Mouse (Mus musculus) Patski (cell line): ENCODE measurements around the gene Agps. TPM values are rescaled to one million over a fixed set of nuclear protein-coding genes. Genes with fewer than 3 reads are reported as not detected.
"Not testable (repeated sequence)": the region's sequence is repeated elsewhere in the genome, so short reads cannot be mapped to it uniquely, and the experiment has no call there.

Source experiments
- ATAC-seq: fragments of 100-300 bp; one replicate; pipeline ENCODE4 v1.8.0; 2021
- CTCF ChIA-PET: fragments of 350-600 bp; sonication (Branson Sonifier 250); formaldehyde crosslinking; loops from one replicate; lab custom pipeline; 2022; ENCODE audit warnings: inconsistent platforms; lab: Charles Lee
- POLR2A ChIA-PET: fragments of 350-600 bp; sonication (Branson Sonifier 250); formaldehyde crosslinking; loops from one replicate; lab custom pipeline; 2022; ENCODE audit warnings: antibody characterized with exemption, inconsistent platforms; lab: Charles Lee
- DNase-seq: peaks from one replicate; pipeline ENCODE4 v3.0.0-alpha.2; 2011; ENCODE audit warnings: low read depth, low spot score
- H3K27me3 ChIP-seq: fragments of 371-371 bp; one replicate; pipeline ENCODE4 v1.5.1; 2021
- CTCF ChIP-seq: fragments of 100-300 bp; IDR thresholded peaks from one replicate; pipeline ENCODE4 v1.5.1; 2021
- in situ Hi-C: fragments of 300-500 bp; cut with MboI; formaldehyde crosslinking; loops from 3 replicates; pipeline ENCODE4 v1.11.1; 2018; ENCODE audit warnings: low pct_unique_long_range_greater_than_20kb, mixed read lengths
- polyA plus RNA-seq: library from polyadenylated mRNA; unstranded; gene quantifications from one replicate; pipeline ENCODE4 v1.2.3, GENCODE M21; 2021

Agps gene
- polyA plus RNA-seq, 1 experiment from 2014 or later = 37.0 TPM

DNA sequence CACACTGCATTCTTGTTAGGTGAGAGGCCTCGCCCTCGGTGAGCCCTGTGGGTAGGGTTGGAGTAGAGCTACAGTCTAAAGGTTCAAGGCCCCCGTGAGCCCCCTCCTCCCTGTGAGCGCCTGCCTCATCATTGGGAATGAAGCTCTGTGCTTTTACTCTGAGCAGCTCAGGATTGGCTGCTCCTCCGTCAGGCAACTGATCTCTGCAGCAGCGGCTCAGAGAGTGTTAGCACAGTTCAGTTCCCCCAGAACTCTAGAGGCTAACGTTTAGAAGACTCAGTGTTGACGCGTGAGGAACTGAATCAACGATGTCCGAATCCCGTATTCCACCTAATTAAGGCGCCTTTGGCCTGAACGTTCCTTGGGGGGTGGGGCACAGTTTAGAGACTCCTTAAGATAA, 123.7 kb downstream of the Agps start:
- peaks cover 25% of the 10 kb centered on the region for H3K27me3 ChIP-seq
- ATAC-seq (no peak), DNase-seq (no peak)
- in situ Hi-C loops = no loop called here
- CTCF ChIA-PET = no interaction called here
- TF ChIP-seq CTCF = no peak
- POLR2A ChIA-PET = no interaction called here

DNA sequence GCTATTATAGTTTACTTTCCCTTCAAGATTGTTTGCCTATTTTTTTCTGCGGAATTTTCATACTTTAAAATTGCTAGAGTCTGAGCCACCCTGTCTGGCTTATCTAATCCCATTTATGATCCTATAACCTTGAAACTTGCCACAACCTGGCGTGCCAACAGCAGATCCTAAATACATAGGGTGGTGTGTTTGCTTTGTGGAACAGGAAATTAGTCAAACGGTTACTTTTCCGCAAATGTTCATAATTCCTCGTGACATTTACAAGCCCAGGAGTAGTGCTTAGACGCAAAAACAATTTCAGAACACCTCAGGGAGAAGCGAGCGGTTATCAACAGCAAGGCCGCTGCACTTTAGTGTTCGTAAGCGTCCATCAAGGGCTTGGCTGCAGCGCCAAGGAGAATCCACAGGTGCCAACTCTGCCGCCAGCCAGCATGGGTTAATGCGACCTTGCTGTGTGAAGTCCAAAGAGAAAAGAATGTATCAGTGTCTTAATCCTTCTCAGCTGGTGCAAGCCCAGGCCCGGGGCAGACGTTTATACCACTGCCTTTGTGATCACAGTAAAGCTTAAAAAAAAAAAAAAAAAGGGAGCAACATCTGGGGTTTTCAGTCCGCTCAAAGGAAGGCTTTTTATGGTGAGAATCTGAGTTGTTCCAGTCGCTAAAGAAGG, 127.3 kb downstream of the Agps start:
- no peak for TF ChIP-seq CTCF
- in situ Hi-C loops = no loop called here
- DNase-seq = no peak
- ChIA-PET POLR2A (no interaction called here), CTCF (no interaction called here)
- ATAC-seq = no peak
- peaks cover 20% of the 10 kb centered on the region for H3K27me3 ChIP-seq

DNA sequence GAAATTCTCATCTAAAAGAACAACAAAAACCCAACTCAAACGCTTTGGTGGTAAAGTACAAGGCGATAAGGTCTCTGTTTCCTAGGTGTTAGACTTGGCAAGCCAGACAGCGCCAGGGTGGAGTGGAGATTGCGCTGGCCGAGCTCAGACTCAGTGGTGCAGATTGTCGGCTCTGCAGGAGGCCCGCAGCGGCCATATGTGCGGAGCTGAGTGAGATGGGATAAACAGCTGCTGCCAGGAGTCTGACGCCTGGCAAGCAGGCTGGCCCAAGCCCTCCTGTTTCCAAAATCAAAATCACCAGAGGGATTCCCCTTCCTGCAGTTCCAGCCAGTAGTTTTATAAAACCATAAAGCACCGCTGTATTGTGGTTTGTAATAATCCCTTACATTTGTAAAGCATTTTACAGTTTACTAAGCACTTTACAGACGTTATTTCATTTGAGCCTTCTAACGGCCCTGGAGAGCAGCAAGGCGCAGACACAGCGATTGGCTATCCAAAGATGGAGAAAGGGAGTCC, 127.9 kb downstream of the Agps start:
- ChIA-PET POLR2A (no interaction called here), CTCF (no interaction called here)
- H3K27me3 ChIP-seq = peaks cover 20% of the 10 kb centered on the region
- in situ Hi-C loops = no loop called here
- no peak for TF ChIP-seq CTCF
- no peak for ATAC-seq
- DNase-seq = no peak

DNA sequence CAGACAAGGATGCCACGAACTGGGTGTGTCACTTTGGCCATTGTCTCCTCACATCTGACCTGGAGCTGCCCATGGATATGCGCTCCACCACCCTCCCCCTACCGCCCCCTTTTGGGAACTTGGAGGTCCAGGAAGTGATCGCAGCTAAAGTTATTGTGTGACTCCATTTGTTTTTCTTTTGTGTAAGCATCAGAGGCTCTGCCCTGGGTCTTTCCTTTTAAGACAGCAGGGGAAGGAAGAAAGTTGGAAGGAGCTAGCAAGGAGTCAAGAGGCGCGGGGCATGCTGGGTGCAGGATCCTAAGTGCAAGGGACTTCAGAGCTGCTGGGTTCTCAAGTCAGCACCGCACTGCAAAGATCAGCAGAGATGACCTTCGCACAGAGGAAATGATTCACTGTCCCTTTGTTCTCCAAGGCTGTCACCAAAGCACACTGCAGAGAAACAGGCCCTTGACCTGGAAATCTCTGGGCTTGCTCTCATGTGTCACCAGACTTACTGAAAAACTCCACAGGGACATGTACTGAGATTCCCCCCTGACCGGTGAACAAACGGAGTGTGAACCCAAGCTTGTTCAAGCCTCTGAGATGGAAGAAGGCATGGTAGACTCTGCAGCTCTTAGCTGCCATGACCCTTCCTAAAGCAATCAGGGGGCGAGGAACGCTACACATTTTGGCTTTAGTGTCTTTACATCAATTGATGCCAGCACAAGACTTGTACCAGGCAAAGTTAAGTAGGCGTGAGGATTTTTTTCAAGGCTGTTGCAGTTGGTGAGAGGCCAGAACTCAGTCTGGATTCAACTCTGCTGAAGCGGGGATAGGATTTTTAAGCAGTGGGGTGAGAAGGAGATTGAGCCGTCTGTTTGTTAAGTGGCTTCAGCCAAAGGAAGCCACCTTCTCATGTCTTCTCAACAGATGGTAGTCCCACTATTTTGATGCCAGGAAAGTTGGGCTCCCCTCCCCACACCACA, 128.7 kb downstream of the Agps start:
- no peak for DNase-seq
- no peak for TF ChIP-seq CTCF
- H3K27me3 ChIP-seq = peaks cover 20% of the 10 kb centered on the region
- ATAC-seq = no peak
- CTCF ChIA-PET = no interaction called here
- POLR2A ChIA-PET = no interaction called here
- in situ Hi-C loops = no loop called here

DNA sequence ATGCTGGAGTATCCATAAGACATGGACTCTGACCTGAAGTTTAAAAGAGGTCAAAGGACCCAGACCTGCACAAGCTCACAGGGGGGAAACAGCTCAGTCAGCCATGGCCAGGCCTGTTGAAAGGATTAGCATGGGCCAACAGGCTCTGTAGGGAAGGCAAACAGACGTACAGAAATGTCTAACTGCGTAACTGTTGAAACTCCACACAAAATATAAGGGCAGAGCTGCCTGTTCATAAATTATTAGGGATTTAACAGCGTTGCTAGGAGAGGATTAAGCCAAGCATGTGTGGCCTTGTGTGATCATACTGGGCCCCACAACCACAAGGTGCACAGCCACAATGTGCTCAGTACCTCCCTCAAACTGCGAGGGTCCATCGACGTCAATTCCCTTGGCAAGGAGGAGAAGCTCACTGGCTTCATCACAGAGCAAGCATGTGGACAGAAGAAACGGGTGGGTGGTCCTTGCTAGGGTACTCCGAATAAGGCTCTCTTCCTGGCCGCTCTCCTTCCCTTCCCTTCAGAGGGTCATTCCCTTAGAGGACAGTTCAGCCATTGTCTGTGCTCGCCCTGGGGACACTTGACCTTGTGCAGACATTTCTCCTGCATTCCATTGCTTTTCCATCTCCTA, 131.3 kb downstream of the Agps start:
- DNase-seq = no peak
- CTCF ChIA-PET = interaction anchor here (1.0 to 2.4 kb wide), 2 partner anchors 10 to 371 kb away, joined by 3 to 8 read pairs; no protein-coding TSS in a partner anchor
- no peak for TF ChIP-seq CTCF
- peaks cover 27% of the 10 kb centered on the region for H3K27me3 ChIP-seq
- POLR2A ChIA-PET = no interaction called here
- ATAC-seq = no peak
- in situ Hi-C loops = no loop called here

DNA sequence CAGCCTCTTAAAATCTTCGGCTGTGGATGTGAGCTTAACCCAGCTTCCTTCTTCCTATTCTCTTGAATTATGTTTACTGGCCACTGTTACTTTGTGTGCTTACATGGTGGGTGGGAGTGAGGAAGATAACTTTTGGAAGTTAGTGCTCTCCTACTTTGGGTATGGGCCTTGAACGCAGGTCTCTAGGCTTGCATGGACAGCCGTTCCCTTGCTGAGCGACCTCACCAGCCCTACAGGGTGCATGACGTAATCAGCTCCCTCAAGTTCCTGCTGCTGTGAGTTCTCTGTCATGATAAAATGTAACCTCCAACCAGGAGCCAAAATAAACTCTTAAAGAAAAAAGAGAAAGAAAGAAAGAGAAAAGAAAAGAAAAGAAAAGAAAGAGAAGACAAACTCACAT, 132.1 kb downstream of the Agps start:
- ATAC-seq (no peak), DNase-seq (no peak)
- no peak for TF ChIP-seq CTCF
- ChIA-PET POLR2A (interaction anchor here (0.5 to 0.7 kb wide), 2 partner anchors 92 to 293 kb away, joined by 3 to 4 read pairs; no protein-coding TSS in a partner anchor), CTCF (interaction anchor here (1.0 to 2.4 kb wide), 3 partner anchors 11 to 372 kb away, joined by 3 to 8 read pairs (median 5); no protein-coding TSS in a partner anchor)
- in situ Hi-C loops = no loop called here
- peaks cover 21% of the 10 kb centered on the region for H3K27me3 ChIP-seq

DNA sequence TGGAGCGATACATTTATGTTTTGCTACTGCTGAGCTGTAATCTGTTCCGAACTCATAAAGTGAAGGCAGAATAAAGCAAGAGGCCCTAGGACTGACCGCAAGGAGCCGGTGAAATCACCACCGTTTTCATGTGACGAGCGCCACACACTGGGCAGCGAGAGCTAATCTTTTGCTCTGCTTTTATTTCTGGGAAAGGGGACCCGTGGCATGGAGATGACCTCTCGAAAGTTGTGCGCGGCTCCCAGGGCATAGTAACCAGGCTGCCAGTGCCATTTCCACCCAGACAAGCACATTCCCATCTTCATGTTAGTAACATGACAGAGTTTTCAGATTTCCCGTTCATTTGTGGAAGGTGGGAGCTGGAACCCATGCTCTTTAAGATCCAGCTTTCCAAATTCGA, 132.5 kb downstream of the Agps start:
- TF ChIP-seq CTCF = peak; percentile 27

DNA sequence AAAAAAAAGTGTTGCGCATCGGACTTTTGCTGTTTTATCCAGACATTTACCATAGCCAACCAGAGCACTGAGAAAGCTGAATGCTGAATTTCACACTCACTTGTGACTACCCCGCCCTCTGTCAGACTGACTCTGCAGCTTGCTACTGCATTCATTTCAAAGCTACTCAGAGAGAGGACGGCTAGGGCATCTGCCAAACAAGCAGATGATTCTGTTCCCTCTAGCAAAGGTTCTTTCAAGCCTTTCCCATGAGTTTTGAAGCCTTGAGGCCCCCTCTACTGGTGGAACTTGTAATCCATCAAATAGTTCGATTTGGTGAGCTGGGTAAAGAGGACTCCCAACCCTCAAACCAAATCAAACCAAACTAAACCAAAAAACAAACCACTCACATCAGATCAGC, 133.0 kb downstream of the Agps start:
- in situ Hi-C loops = no loop called here
- ChIA-PET POLR2A (interaction anchor here (0.7 kb wide), 1 partner anchor 294 kb away, joined by 3 read pairs; no protein-coding TSS in a partner anchor), CTCF (interaction anchor here (0.8 to 2.4 kb wide), 5 partner anchors 10 to 179 kb away, joined by 3 to 8 read pairs (median 4); no protein-coding TSS in a partner anchor)
- peak; percentile 61 for TF ChIP-seq CTCF
- ATAC-seq = peak; percentile 78
- no peak for DNase-seq
- H3K27me3 ChIP-seq = peaks cover 17% of the 10 kb centered on the region

More for the DNA sequence above, 132.5 kb downstream of the Agps start:
- no peak for DNase-seq
- in situ Hi-C loops = no loop called here
- peaks cover 19% of the 10 kb centered on the region for H3K27me3 ChIP-seq
- ATAC-seq = no peak
- ChIA-PET CTCF (interaction anchor here (0.8 to 2.4 kb wide), 6 partner anchors 11 to 372 kb away, joined by 3 to 8 read pairs (median 4); no protein-coding TSS in a partner anchor), POLR2A (interaction anchor here (0.5 to 0.7 kb wide), 2 partner anchors 93 to 293 kb away, joined by 3 to 4 read pairs; no protein-coding TSS in a partner anchor)

DNA sequence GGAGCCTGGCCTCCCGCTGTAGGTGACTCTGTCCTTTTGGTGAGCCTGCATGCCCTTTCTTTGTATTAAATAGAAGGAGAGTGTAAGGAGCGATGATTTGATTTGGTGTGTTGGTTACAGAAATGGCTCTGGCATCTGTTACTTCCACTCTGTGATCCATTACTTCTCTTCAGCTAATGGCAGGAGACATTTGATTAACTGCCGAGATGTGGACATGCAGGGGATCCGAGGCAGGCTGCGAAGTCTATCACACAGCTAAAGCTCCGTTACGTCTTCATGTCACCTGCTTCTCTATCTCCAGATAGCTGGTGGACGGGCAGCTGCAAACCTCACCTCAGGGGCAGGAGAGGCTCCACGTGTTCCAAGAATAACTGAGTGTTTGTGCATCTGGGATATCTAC, 142.2 kb downstream of the Agps start:
- POLR2A ChIA-PET = interaction anchor here (0.6 kb wide), 1 partner anchor 91 kb away, joined by 3 read pairs; no protein-coding TSS in a partner anchor
- no peak for DNase-seq
- TF ChIP-seq CTCF = no peak
- in situ Hi-C loops = loop anchor here (5.0 kb wide), 2 partner anchors 87 to 182 kb away; no protein-coding TSS in a partner anchor
- ATAC-seq = no peak
- CTCF ChIA-PET = no interaction called here
- peaks cover 25% of the 10 kb centered on the region for H3K27me3 ChIP-seq

DNA sequence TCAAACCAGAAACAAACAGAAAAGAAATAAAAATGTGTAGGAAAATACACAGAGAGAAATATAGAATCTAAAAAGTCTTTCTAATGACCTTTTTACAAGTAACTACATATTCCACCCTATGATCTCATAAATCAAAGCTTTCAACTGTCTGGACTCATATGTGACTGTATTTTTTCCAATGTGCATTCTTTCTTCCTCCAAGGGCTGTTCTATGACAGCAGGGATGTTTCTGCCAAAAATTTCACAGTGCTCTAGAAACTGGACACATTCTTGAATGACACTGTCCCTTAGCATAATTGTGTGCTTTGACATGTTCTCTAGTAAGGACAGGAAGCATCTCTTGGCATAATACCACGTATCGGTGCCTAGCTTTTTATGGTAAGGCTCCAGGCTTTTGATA, 144.1 kb downstream of the Agps start:
- CTCF ChIA-PET = interaction anchor here (1.1 to 1.4 kb wide), 2 partner anchors 9 to 12 kb away, joined by 3 to 5 read pairs; no protein-coding TSS in a partner anchor
- DNase-seq, POLR2A ChIA-PET, in situ Hi-C loops, ATAC-seq: not testable (repeated sequence)
- peaks cover 23% of the 10 kb centered on the region for H3K27me3 ChIP-seq

DNA sequence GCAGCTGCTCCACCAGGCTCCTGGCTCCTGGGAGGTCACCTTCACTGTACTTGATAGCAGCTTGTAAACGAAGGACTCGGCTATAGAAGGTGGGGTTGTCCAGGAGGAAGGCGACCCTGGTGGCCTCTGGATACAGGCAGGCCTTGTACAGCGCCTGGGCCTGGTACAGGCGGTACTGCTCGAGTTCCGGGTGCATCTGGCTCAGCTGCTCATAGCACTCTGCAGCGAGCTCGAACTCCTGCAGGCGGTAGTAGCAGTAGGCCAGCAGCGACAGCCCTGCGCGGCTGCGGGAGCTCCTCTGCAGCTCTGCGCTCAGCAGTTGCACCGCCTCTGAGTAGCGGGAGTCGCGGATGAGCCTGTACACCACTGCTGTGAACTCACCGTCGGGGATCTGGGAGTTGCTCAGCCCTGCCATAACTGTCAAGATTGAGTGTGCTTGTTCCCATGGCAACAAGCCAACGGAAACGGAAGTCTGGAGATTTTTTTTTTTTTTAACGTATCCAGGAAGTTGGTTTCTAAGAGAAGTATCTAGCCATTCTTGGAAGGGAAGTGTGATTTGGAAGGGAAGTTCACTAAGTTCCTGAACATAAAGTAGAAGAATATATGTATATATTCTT, 145.9 kb downstream of the Agps start, which contains the start of gene Ttc30a2:
TSS of gene Ttc30a2 (minus strand) at position 419 of the 617 bp plus-strand sequence.
- ATAC-seq, DNase-seq, POLR2A ChIA-PET, in situ Hi-C loops: not testable (repeated sequence)
- CTCF ChIA-PET = interaction anchor here (0.6 to 0.9 kb wide), 2 partner anchors 12 to 191 kb away, joined by 3 read pairs; no protein-coding TSS in a partner anchor
- H3K27me3 ChIP-seq = peaks cover 20% of the 10 kb centered on the region
